Mouse (Mus musculus) ES-Bruce4 (cell line): Measurements from ENCODE around the gene Lmnb2. TPM values are rescaled to one million over a fixed set of nuclear protein-coding genes. Genes with fewer than 3 reads are reported as not detected.
A peak's percentile ranks its signal among the peaks of the same experiment; 100 is the strongest.

ENCODE experiments used
- H3K27ac ChIP-seq: 2 replicates; pipeline ENCODE4 v1.5.1; 2012; ENCODE audit warnings: low read length, inconsistent platforms; ENCODE audit not compliant: insufficient read depth
- H3K27me3 ChIP-seq: 2 replicates; pipeline ENCODE4 v1.6.1; 2012; ENCODE audit warnings: mild to moderate bottlenecking, low read length, inconsistent platforms; ENCODE audit not compliant: control insufficient read depth, poor library complexity, insufficient read depth, severe bottlenecking
- H3K36me3 ChIP-seq: 2 replicates; pipeline ENCODE4 v1.6.1; 2012; ENCODE audit warnings: inconsistent platforms, mild to moderate bottlenecking, low read length, moderate library complexity; ENCODE audit not compliant: control insufficient read depth, poor library complexity, insufficient read depth, severe bottlenecking
- H3K4me1 ChIP-seq: one replicate; pipeline ENCODE4 v1.8.1; 2011; ENCODE audit warnings: low read length; ENCODE audit not compliant: control insufficient read depth, insufficient read depth
- H3K4me3 ChIP-seq: 2 replicates; pipeline ENCODE4 v1.5.1; 2011; ENCODE audit warnings: low read depth, mild to moderate bottlenecking, low read length
- H3K9ac ChIP-seq: 2 replicates; pipeline ENCODE4 v1.6.1; 2012; ENCODE audit warnings: low read depth, mild to moderate bottlenecking, inconsistent platforms; ENCODE audit not compliant: poor library complexity, severe bottlenecking
- H3K9me3 ChIP-seq: replicated peaks from 2 replicates; pipeline ENCODE4 v1.6.1; 2012; ENCODE audit warnings: mild to moderate bottlenecking, low read length, inconsistent platforms; ENCODE audit not compliant: control insufficient read depth, poor library complexity, insufficient read depth, severe bottlenecking
- CTCF ChIP-seq: IDR thresholded peaks from one replicate; pipeline ENCODE4 v1.8.1; 2011; ENCODE audit warnings: low read depth, low read length
- EP300 ChIP-seq: IDR thresholded peaks from 2 replicates; pipeline ENCODE4 v1.6.1; 2011; ENCODE audit warnings: low read depth, low read length; ENCODE audit not compliant: insufficient read depth
- POLR2A ChIP-seq: IDR thresholded peaks from one replicate; pipeline ENCODE4 v1.8.1; 2011; ENCODE audit warnings: low read length; ENCODE audit not compliant: insufficient read depth
- polyA plus RNA-seq: library from polyadenylated mRNA; stranded (reverse); fragments of >200 nt; gene quantifications from 2 replicates; pipeline ENCODE4 v1.2.4, GENCODE M21; 2011; ENCODE audit warnings: low read depth; ENCODE audit not compliant: missing spikeins, insufficient read depth, insufficient read length

The Lmnb2 gene
- polyA plus RNA-seq, 1 experiment: 25.9 TPM

DNA sequence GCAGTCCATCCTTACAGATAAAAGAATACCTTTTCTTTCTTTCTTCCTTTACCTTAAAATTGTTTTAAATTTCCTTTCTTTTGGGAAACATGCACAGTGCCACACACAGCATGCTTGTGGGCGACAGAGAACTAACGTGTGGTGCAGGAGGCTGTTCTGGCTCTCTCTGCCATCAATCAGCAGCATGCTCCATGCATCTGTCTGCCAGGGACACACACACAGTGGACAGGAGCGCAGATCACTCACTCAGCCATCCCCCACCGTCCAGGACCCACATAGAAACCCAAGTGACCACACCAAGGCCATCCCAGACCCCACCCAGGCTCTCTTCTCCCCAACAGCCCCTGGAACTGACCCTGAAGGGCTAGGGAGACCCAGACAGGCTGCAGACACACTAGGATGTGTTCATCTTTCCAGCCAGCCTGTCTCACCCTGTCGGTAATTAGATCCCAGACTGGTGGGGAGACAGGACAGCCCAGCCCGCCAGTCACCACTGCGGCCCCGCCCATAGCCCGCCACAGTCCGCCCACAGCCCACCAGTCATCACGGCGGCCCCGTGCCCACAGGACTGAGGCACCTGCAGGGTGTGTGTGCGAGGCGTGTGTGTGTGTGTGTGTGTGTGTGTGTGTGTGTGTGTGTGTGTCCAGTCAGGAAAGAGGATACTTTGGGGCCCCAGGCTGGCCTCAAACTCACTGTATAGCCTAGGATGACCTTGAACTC lies 20.9 kb upstream of the Lmnb2 start:
- H3K9ac ChIP-seq: no peak overlapping the region

DNA sequence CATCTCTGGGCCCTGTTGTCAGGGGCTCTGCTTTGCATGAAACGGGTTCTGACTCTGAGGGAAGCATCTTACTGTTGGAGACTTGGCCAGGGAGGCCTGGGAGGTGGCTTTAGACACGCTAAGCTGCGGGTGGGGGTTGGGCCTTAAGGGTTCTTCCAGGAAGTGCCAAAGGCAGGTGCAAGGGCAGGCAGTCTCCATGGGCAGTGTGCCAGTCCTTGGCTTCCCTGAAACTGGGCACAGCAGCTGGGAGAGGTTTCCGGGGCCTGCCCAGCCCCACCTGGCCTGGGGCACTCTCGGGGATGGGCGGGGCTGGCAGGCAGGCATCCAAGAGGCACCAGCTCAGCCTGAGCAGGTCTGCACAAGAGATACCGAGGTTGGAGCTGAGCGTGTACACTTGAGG lies 19.6 kb upstream of the Lmnb2 start:
- no peaks in the 10 kb centered on the region for H3K27me3 ChIP-seq
- H3K4me1 ChIP-seq: peaks cover 26% of the 10 kb centered on the region
- TF ChIP-seq EP300 (no peak), POLR2A (no peak), CTCF (no peak)
- no peak overlapping the region for H3K27ac ChIP-seq
- no peaks in the 10 kb centered on the region for H3K9me3 ChIP-seq
- no peaks in the 10 kb centered on the region for H3K36me3 ChIP-seq
- H3K4me3 ChIP-seq: no peak overlapping the region
- no peak overlapping the region for H3K9ac ChIP-seq

More for the DNA sequence above, 20.9 kb upstream of the Lmnb2 start:
- Histone ChIP-seq H3K27me3 (no peaks in the 10 kb centered on the region), H3K4me1 (peaks cover 30% of the 10 kb centered on the region), H3K9me3 (no peaks in the 10 kb centered on the region), H3K4me3 (peak overlapping the region; percentile 38), H3K27ac (peak overlapping the region; percentile 22; the same call in 1 of the 2 replicates), H3K36me3 (no peaks in the 10 kb centered on the region)
- TF ChIP-seq POLR2A (no peak), EP300 (no peak), CTCF (no peak)

GRCm38 (mm10) chr10:80936810-80937164 lies 18.7 kb upstream of the Lmnb2 start:
- Histone ChIP-seq H3K27ac (no peak overlapping the region), H3K9ac (no peak overlapping the region), H3K4me3 (0 out of 2 replicates have a peak overlapping the region, but pooled peaks have one; percentile 0), H3K9me3 (no peaks in the 10 kb centered on the region), H3K27me3 (no peaks in the 10 kb centered on the region), H3K4me1 (peaks cover 25% of the 10 kb centered on the region), H3K36me3 (peaks cover 2% of the 10 kb centered on the region; the same call in 1 of the 2 replicates)
- no peak for TF ChIP-seq POLR2A
- TF ChIP-seq CTCF: no peak
- TF ChIP-seq EP300: no peak

DNA sequence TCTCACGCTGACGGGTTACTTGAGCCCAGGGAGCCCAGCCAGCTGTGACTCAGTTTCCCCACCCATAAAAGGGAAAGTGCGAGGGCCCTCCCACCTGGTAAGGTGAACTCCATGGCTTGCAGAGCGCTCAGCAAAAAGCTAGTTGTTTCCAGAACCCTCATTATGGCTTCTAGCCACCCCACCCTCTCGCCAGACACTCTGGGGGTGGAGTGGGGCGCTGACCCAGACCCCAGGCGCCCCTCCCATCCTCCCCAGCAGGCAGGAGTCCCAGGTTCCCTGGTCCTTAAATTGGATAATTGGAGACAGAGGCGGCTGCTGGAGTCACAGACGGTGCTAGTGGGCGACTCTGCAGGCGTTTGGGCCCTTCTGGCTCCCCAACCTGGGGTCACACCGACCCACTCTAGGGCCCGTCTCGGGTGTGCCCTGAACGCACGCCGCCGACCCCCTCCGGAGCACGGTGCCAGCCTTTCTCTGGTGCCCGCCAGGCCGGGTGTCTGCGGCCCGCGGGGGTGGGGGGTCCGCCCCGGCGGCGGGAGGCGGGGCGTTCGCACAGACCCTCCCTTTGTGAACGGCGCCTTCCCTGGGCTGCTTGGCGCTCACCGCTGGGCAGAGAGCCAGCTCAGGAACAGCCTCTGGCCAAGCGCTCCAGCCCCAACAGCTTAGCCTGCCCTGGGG lies 18.2 kb upstream of the Lmnb2 start:
- no peaks in the 10 kb centered on the region for H3K27me3 ChIP-seq
- TF ChIP-seq POLR2A: no peak
- TF ChIP-seq EP300: no peak

DNA sequence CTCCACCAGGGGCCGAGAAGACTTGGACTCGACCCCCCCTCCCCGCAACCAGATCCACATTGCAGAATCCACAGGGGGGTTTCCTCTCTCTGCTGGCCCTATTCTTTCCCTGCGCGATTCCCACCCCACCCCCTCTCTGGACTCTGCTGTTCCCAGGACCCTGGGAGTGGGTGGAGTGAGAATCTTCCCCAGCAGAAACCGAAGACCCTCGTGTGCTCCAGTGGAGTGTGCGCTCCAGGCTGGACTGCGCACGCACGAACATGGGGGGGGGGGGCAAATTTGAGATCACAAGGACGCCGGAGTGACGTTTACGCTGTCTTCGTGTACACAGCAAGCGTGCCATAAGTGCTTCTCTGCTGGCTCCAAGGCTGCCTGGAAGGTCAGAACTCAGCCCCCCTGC lies 17.7 kb upstream of the Lmnb2 start:
- H3K27me3 ChIP-seq: no peaks in the 10 kb centered on the region
- TF ChIP-seq EP300 (no peak), POLR2A (no peak), CTCF (no peak)
- peaks cover 18% of the 10 kb centered on the region for H3K4me1 ChIP-seq
- H3K4me3 ChIP-seq: peak overlapping the region; percentile 18
- peaks cover 9% of the 10 kb centered on the region for H3K36me3 ChIP-seq
- no peak overlapping the region for H3K9ac ChIP-seq
- no peaks in the 10 kb centered on the region for H3K9me3 ChIP-seq
- no peak overlapping the region for H3K27ac ChIP-seq

More for the DNA sequence above, 18.2 kb upstream of the Lmnb2 start:
- H3K4me1 ChIP-seq: peaks cover 23% of the 10 kb centered on the region
- H3K9me3 ChIP-seq: no peaks in the 10 kb centered on the region
- no peak overlapping the region for H3K9ac ChIP-seq
- H3K36me3 ChIP-seq: peaks cover 5% of the 10 kb centered on the region
- H3K27ac ChIP-seq: no peak overlapping the region
- peak overlapping the region; percentile 18 for H3K4me3 ChIP-seq

- TF ChIP-seq POLR2A (no peak), EP300 (no peak), CTCF (no peak)
- no peak overlapping the region for H3K4me3 ChIP-seq
- H3K4me1 ChIP-seq: peaks cover 18% of the 10 kb centered on the region
- H3K27me3 ChIP-seq: no peaks in the 10 kb centered on the region
- no peaks in the 10 kb centered on the region for H3K9me3 ChIP-seq
- H3K36me3 ChIP-seq: peaks cover 9% of the 10 kb centered on the region
- no peak overlapping the region for H3K9ac ChIP-seq
- no peak overlapping the region for H3K27ac ChIP-seq
These were observed 17.2 kb upstream of the Lmnb2 start for GRCm38 (mm10) chr10:80935241-80935640.
